Mouse (Mus musculus) liver, adult 2 months (tissue): ENCODE data around the gene Rsph3a.

Experiments
- CTCF ChIP-seq: fragments of 200-500 bp; IDR thresholded peaks from 2 replicates; pipeline ENCODE4 v1.5.1; 2011; ENCODE audit warnings: low read depth, low read length, control low read depth
- POLR2A ChIP-seq: fragments of 200-500 bp; IDR thresholded peaks from 2 replicates; pipeline ENCODE4 v1.6.1; 2011; ENCODE audit warnings: low read length, control low read depth; ENCODE audit not compliant: insufficient read depth; ENCODE audit errors: extremely low read depth

GRCm38 (mm10) chr17:7905936-7906685 lies 39.3 kb upstream of the Rsph3a start:
- TF ChIP-seq CTCF, result no peak
- TF ChIP-seq POLR2A, result no peak
